Mouse (Mus musculus) limb, embryonic 12.5 days (tissue): ENCODE results near the gene Clic5. TPM values are rescaled to one million over a fixed set of nuclear protein-coding genes. Genes with fewer than 3 reads are reported as not detected.
A peak's percentile ranks its signal among the peaks of the same experiment; 100 is the strongest.
"Not testable (repeated sequence)": the region's sequence is repeated elsewhere in the genome, so short reads cannot be mapped to it uniquely, and the experiment has no call there.

ENCODE experiments used
- ATAC-seq: fragments of 200-750 bp; cut with Nextera tagmentation; 2 replicates; pipeline ENCODE4 v1.8.0; 2017; ENCODE audit warnings: low read depth, moderate TSS enrichment; ENCODE audit not compliant: insufficient number of reproducible peaks, insufficient read depth, low FRiP score, low TSS enrichment
- H3K27ac ChIP-seq: fragments of 300-500 bp; sonication (generic); 2 replicates; pipeline ENCODE4 v1.5.1; 2016; ENCODE audit warnings: mild to moderate bottlenecking, moderate library complexity
- H3K27me3 ChIP-seq: fragments of 300-500 bp; sonication (generic); 2 replicates; pipeline ENCODE4 v1.6.1; 2016; ENCODE audit warnings: mild to moderate bottlenecking, moderate library complexity
- H3K36me3 ChIP-seq: fragments of 300-500 bp; sonication (generic); 2 replicates; pipeline ENCODE4 v1.6.1; 2016; ENCODE audit warnings: mild to moderate bottlenecking, moderate library complexity
- H3K4me1 ChIP-seq: fragments of 300-500 bp; sonication (generic); replicated peaks from 2 replicates; pipeline ENCODE4 v1.6.1; 2016
- H3K4me2 ChIP-seq: fragments of 300-500 bp; sonication (generic); 2 replicates; pipeline ENCODE4 v1.6.1; 2016; ENCODE audit warnings: mild to moderate bottlenecking, moderate library complexity
- H3K4me3 ChIP-seq: fragments of 300-500 bp; sonication (generic); replicated peaks from 2 replicates; pipeline ENCODE4 v1.5.1; 2016; ENCODE audit warnings: mild to moderate bottlenecking
- H3K9ac ChIP-seq: fragments of 300-500 bp; sonication (generic); replicated peaks from 2 replicates; pipeline ENCODE4 v1.6.1; 2016; ENCODE audit warnings: mild to moderate bottlenecking, moderate library complexity
- H3K9me3 ChIP-seq: fragments of 300-500 bp; sonication (generic); 2 replicates; pipeline ENCODE4 v1.6.1; 2016; ENCODE audit warnings: mild to moderate bottlenecking, moderate library complexity
- whole genome bisulfite sequencing: fragments of 180-500 bp; shearing (Covaris S2); methylation state at CpG from one replicate; pipeline ENCODE4 v1.1.7; 2016; 5-methylcytosine and 5-hydroxymethylcytosine counted together
- polyA plus RNA-seq: library from polyadenylated mRNA; unstranded; fragments of >200 nt; fragmentation: Nextera tagmentation; extraction: Ambion mirVana; gene quantifications from 2 replicates; pipeline ENCODE4 v1.2.1, GENCODE M21; 2016

Clic5 gene
- polyA plus RNA-seq, 1 experiment from 2014 or later = 0.29 TPM

DNA sequence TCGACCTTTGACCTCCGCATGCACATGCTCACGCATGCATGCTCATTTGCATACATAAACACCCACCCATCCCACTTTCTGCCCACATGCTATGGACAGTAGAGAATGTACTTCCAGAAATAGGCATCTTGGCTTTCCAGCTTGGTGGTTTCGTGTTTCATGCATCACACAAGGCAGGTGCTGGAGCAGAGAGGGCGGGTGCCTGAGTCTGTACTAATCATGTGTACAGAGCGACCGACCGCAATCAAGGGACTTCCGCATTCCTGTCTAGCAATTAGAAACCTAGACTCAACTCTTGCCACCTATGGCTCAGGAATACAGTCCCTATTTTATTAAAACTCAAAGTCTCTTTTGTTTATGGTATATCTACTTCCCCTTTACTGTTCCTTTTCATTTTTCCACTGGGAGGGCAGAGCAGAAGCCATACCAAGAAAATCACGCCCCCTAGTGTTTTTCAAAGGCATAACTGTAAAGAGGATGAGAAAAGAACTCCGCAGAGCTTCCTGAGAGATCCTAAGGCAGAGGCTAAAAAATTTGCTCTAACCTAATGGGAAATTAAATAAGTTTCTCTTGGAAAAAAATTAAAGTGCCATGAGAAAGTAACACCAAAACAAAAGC is 22.5 kb upstream of the Clic5 start:
- WGBS = 69% methylated on average over 11 of the region's 11 CpGs
- Histone ChIP-seq H3K9me3 (no peaks in the 10 kb centered on the region), H3K4me1 (peaks cover 5% of the 10 kb centered on the region), H3K9ac (no peak overlapping the region), H3K27ac (no peak overlapping the region), H3K4me2 (no peak overlapping the region), H3K27me3 (no peaks in the 10 kb centered on the region), H3K36me3 (no peaks in the 10 kb centered on the region), H3K4me3 (no peak overlapping the region)
- ATAC-seq = no peak

DNA sequence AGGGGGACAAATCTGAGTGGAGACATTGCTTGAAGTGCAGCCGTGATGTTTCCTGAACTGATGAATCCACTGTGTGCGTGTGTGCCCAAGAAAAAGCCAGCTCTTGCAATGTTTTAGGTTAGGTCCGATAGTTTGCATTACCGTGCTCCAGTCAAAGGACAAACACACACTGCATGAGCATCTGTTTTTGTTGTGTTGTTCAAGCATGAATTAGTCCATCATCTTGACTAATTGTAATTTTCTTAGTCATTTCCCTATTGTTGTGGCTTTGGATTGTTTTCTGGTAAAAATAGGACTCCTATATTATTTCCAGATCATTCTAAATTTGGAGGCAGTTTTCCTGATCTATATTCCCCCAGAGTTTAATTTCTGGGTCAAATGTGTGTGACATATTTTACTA is 18.7 kb upstream of the Clic5 start:
- H3K27ac ChIP-seq = no peak overlapping the region
- H3K9me3 ChIP-seq = no peaks in the 10 kb centered on the region
- no peak overlapping the region for H3K4me2 ChIP-seq
- H3K9ac ChIP-seq = no peak overlapping the region
- WGBS = 94% methylated on average over 4 of the region's 4 CpGs
- no peaks in the 10 kb centered on the region for H3K27me3 ChIP-seq
- no peak for ATAC-seq
- H3K4me1 ChIP-seq = no peaks in the 10 kb centered on the region
- no peaks in the 10 kb centered on the region for H3K36me3 ChIP-seq
- H3K4me3 ChIP-seq = no peak overlapping the region

DNA sequence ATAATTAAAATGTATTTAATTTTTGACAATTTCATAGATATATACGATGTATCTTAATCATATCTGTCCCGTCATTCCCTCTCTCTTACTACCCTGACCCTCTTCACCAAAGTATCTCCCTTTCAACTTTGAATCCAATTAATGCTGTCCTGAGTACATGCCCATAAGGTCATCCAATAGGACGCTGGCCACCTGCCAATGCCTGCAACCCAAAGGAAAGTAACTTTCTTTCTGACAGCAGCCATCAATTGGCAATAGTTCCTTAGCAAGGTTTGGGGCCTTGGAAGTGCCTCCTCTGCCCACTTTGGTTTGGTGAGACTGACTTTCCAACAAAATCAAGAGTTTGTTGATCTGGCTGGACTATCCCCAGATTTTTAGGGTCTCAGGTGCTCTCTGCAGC is 18.1 kb upstream of the Clic5 start:
- no peak for ATAC-seq
- Histone ChIP-seq H3K27ac (no peak overlapping the region), H3K4me3 (no peak overlapping the region), H3K9me3 (no peaks in the 10 kb centered on the region), H3K9ac (no peak overlapping the region), H3K4me1 (no peaks in the 10 kb centered on the region), H3K27me3 (no peaks in the 10 kb centered on the region), H3K36me3 (no peaks in the 10 kb centered on the region), H3K4me2 (no peak overlapping the region)
- 92% methylated on average over 3 of the region's 3 CpGs for WGBS

DNA sequence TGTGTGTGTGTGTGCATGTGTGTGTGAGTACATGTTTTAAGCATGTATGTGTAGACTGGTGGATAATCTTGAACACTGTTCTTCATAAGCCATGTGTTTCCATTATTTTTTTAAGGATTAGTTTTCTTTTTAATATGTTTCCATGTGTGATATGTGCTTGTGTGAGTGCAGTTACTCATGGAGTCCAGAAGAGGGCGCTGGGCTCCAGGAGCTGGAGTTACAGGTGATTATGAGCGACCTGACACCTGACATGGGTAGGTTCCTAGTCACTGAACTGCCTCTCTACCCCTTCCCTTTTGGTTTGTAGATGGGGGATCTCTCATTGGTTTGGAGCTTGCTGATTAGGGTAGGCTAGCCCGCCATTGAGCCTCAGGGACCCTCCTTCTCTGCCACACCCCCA is 16.5 kb upstream of the Clic5 start:
- no peak for ATAC-seq
- H3K4me2 ChIP-seq = no peak overlapping the region
- WGBS = 47% methylated on average over 3 of the region's 3 CpGs

DNA sequence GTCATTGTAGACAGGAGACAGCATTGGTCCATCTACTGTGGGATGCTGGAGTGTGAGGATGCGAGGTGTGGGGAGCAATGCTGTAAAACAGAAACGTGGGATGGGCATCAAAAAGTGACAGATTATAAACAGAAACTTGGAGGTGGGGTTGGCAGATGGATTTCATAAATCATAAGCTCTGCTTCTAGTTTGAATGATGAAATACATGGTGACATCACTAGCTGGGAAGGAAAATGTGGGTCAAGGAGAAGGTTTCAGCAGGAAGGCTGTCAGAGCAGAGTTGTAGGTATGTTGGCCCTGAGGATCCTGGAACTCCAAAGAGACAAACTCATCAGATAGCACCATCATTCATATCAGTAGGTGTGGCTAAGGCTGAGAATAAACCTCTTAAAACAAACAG is 15.0 kb upstream of the Clic5 start:
- H3K4me1 ChIP-seq = no peaks in the 10 kb centered on the region
- no peak overlapping the region for H3K27ac ChIP-seq
- H3K36me3 ChIP-seq = no peaks in the 10 kb centered on the region
- H3K9me3 ChIP-seq = no peaks in the 10 kb centered on the region
- ATAC-seq = no peak
- H3K27me3 ChIP-seq = no peaks in the 10 kb centered on the region
- no peak overlapping the region for H3K4me2 ChIP-seq
- 70% methylated on average over 2 of the region's 2 CpGs for WGBS
- H3K4me3 ChIP-seq = no peak overlapping the region
- H3K9ac ChIP-seq = no peak overlapping the region

More for the DNA sequence above, 16.5 kb upstream of the Clic5 start:
- Histone ChIP-seq H3K4me1 (no peaks in the 10 kb centered on the region), H3K36me3 (no peaks in the 10 kb centered on the region), H3K27ac (no peak overlapping the region), H3K4me3 (no peak overlapping the region), H3K9ac (no peak overlapping the region), H3K27me3 (no peaks in the 10 kb centered on the region), H3K9me3 (no peaks in the 10 kb centered on the region)

DNA sequence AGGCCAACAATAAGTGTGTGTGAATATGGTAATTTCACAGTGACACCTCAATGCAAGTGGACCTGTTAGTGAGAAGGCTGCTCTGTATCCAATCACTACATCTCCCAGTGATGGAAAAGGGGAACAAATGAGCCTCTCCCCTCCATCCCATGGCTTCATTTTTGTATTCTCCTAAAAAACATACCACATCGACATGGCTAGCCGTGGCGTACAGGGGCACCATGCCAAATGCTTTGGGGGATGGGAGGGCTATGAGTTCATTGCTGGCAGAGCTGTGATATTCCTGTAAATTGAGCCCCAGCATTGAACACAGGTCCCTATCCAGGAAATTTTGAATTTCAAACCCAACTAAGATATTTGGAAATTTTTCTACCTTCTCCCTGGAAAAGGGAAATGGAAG is 11.1 kb upstream of the Clic5 start:
- Histone ChIP-seq H3K9ac (no peak overlapping the region), H3K36me3 (no peaks in the 10 kb centered on the region), H3K4me1 (no peaks in the 10 kb centered on the region), H3K27me3 (no peaks in the 10 kb centered on the region), H3K4me2 (no peak overlapping the region), H3K4me3 (no peak overlapping the region), H3K27ac (no peak overlapping the region), H3K9me3 (no peaks in the 10 kb centered on the region)
- ATAC-seq = no peak
- 97% methylated on average over 3 of the region's 3 CpGs for WGBS

DNA sequence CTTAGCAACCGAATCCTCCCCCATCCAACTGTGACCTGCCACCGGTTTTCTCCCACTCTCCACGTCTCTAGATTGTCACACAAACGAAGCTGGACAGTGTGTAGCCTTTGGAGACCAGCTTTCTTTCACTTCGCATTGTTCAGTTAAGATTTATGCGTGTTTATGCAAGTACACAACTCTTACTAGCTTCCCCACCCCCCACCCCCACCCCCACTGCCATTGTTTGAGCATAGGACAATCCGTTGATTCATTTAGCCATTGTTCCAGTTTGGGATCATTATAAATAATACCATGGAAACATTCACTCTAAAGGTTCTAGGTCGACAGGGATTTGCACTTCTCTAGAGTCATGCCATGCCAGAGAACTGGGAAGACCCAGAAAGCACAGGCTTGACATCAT is 7.0 kb upstream of the Clic5 start:
- Histone ChIP-seq H3K9me3 (0 out of 2 replicates have a peak, but pooled peaks cover 3% of the 10 kb centered on the region), H3K9ac (no peak overlapping the region), H3K4me1 (no peaks in the 10 kb centered on the region), H3K4me2 (no peak overlapping the region), H3K36me3 (no peaks in the 10 kb centered on the region), H3K27ac (no peak overlapping the region), H3K4me3 (no peak overlapping the region), H3K27me3 (peaks cover 6% of the 10 kb centered on the region; the same call in 1 of the 2 replicates)
- ATAC-seq = no peak
- WGBS = 85% methylated on average over 8 of the region's 8 CpGs

DNA sequence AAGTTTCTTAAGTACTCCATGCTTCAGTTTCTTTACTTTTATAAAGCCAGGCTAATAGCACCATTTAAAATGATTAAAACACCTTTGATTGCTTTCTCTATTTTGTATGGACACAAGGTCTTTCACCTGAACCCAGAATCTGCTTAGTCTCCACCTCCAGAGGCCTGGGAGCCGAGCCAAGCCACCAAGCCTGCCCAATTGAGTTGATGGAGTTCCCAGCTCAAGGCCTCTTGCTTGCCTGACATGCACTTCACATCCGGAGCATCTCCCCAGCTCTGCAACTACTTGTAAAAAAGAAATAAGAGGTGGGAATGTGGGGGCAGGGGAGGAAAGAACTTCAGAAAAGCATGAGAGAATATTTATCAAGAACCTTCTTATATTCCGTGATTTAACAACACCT is 1.5 kb upstream of the Clic5 start:
- no peak for ATAC-seq
- Histone ChIP-seq H3K27me3 (peaks cover 48% of the 10 kb centered on the region), H3K9ac (no peak overlapping the region), H3K4me3 (no peak overlapping the region), H3K4me1 (peaks cover 22% of the 10 kb centered on the region), H3K36me3 (no peaks in the 10 kb centered on the region), H3K27ac (no peak overlapping the region), H3K4me2 (no peak overlapping the region), H3K9me3 (0 out of 2 replicates have a peak, but pooled peaks cover 3% of the 10 kb centered on the region)
- WGBS = 80% methylated on average over 3 of the region's 3 CpGs

DNA sequence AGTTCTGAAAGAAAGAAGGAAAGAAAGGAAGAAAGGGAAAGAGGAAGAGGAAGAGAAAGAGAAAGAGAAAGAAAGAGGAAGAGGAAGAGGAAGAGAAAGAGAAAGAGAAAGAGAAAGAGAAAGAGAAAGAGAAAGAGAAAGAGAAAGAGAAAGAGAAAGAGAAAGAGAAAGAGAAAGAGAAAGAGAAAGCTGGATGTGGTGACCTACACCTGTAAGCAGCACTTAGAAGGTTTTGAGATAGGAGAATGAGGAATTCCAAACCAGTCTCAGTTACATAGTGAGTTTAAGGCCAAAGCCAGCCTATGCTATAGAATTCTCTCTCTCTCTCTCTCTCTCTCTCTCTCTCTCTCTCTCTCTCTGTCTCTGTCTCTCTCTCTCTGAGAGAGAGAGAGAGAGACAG is 847 bp upstream of the Clic5 start:
- H3K27me3 ChIP-seq = peaks cover 53% of the 10 kb centered on the region
- peaks cover 22% of the 10 kb centered on the region for H3K4me1 ChIP-seq
- not testable (repeated sequence) for H3K27ac ChIP-seq, H3K4me3 ChIP-seq, H3K36me3 ChIP-seq, H3K9me3 ChIP-seq, H3K4me2 ChIP-seq, ATAC-seq, H3K9ac ChIP-seq

DNA sequence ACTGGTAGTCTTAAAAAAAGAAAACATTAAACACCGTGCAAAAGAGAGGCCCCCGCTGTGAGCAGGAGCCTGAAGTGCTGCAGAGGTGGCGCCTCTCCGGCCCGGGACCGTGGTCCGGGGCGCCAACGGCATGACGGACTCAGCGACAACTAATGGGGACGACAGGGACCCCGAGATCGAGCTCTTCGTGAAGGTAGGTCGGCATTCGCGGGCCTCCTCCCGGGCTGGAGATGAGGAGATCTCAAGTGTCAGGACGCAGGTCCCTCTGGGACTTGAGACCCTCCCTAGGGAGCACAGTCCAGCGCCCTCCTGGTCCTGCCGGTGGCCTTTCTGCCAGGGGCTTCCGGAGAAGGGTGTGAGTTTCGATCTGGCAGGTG is 373 bp downstream of the Clic5 start:
- peak overlapping the region; percentile 47; the same call in 1 of the 2 replicates for H3K9ac ChIP-seq
- H3K4me2 ChIP-seq = peak overlapping the region; percentile 93
- peak overlapping the region; percentile 45 for H3K4me3 ChIP-seq
- no peaks in the 10 kb centered on the region for H3K36me3 ChIP-seq
- H3K4me1 ChIP-seq = peaks cover 22% of the 10 kb centered on the region
- H3K9me3 ChIP-seq = 0 out of 2 replicates have a peak, but pooled peaks cover 3% of the 10 kb centered on the region
- no peak for ATAC-seq
- no peak overlapping the region for H3K27ac ChIP-seq
- H3K27me3 ChIP-seq = peaks cover 64% of the 10 kb centered on the region
- WGBS = 0% methylated on average over 24 of the region's 24 CpGs

DNA sequence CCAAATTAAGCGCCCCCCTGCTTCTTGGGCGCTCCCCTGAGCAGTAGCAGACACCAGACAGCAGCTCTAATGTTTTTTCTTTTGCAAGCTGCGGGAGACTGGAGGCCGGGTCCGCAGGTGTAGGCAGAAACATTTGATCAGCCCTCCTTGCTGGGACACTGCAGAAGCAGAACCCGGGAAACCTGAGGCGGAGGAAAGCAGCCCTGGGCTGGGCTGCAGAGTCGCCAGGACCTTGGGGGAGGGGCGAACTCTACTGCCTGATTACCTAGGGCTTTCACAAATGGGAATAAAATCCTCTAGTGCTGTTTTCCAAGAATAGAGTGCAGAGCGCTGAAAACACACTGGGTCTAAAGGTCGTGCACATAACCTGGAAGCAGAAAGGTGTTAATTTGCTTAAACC is 1.3 kb downstream of the Clic5 start:
- 2% methylated on average over 11 of the region's 11 CpGs for WGBS
- peaks cover 65% of the 10 kb centered on the region for H3K27me3 ChIP-seq
- ATAC-seq = 0 out of 2 replicates have a peak, but pooled peaks have one; percentile 58
- H3K4me2 ChIP-seq = peak overlapping the region; percentile 93
- peaks cover 22% of the 10 kb centered on the region for H3K4me1 ChIP-seq
- no peaks in the 10 kb centered on the region for H3K36me3 ChIP-seq
- H3K27ac ChIP-seq = no peak overlapping the region
- 0 out of 2 replicates have a peak, but pooled peaks cover 3% of the 10 kb centered on the region for H3K9me3 ChIP-seq
- no peak overlapping the region for H3K9ac ChIP-seq
- H3K4me3 ChIP-seq = peak overlapping the region; percentile 45

DNA sequence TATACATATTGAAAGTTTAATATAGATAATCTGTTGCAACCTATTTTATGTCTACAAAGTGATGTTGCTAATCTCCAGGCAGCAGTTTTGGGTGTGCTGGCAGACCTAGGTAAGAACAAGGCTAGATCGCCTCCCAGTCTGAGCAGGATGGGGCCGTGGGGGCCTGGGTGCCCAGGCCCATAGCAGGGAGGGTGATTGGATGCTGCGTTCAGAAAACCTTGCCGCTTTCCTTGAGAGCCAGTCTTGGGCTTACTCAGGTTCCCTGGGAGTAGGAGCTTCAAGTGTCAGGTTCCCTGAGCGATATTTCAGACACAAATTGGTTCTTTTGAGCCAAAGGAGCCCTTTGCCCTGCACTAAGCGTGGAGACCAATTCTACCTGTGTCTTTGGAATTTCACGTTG is 1.9 kb downstream of the Clic5 start:
- Histone ChIP-seq H3K9me3 (0 out of 2 replicates have a peak, but pooled peaks cover 3% of the 10 kb centered on the region), H3K4me1 (peaks cover 22% of the 10 kb centered on the region), H3K27me3 (peaks cover 65% of the 10 kb centered on the region), H3K9ac (no peak overlapping the region), H3K36me3 (no peaks in the 10 kb centered on the region), H3K4me2 (peak overlapping the region; percentile 93), H3K27ac (no peak overlapping the region), H3K4me3 (no peak overlapping the region)
- no peak for ATAC-seq
- 36% methylated on average over 7 of the region's 7 CpGs for WGBS
